Mouse (Mus musculus): Measurements from ENCODE around the gene Mvb12a.
"Not testable (repeated sequence)": the region's sequence is repeated elsewhere in the genome, so short reads cannot be mapped to it uniquely, and the experiment has no call there.

The Mvb12a gene

GRCm38 (mm10) chr8:71527162-71527870 lies 15.4 kb upstream of the Mvb12a start:
- DNase-seq (ENCODE audit: low read depth), result no peak

- DNase-seq (ENCODE audit: low read depth), result no peak
These were observed 14.2 kb upstream of the Mvb12a start for GRCm38 (mm10) chr8:71528362-71529073.

- not testable (repeated sequence) for DNase-seq (ENCODE audit: low read depth)
These were observed 11.8 kb upstream of the Mvb12a start for GRCm38 (mm10) chr8:71530735-71531467.

- DNase-seq (ENCODE audit: low read depth), result no peak
These were observed 8.4 kb upstream of the Mvb12a start for GRCm38 (mm10) chr8:71534263-71534810.

GRCm38 (mm10) chr8:71535663-71536062 lies 7.1 kb upstream of the Mvb12a start:
- DNase-seq (ENCODE audit: low read depth), result no peak

GRCm38 (mm10) chr8:71537028-71537867 lies 5.5 kb upstream of the Mvb12a start, which contains the start of gene Bst2:
Gene Bst2 (minus strand): TSS chr8:71537456.
- peak; percentile 74 for DNase-seq (ENCODE audit: low read depth)

- DNase-seq (ENCODE audit: low read depth), result no peak
These were observed 1.0 kb downstream of the Mvb12a start for GRCm38 (mm10) chr8:71543755-71544154.

- DNase-seq (ENCODE audit: low read depth), result no peak
These were observed 2.3 kb downstream of the Mvb12a start for GRCm38 (mm10) chr8:71545053-71545452.

- no peak for DNase-seq (ENCODE audit: low read depth)
These were observed 4.9 kb downstream of the Mvb12a start for GRCm38 (mm10) chr8:71547590-71547989.

GRCm38 (mm10) chr8:71550754-71551153 lies 8.0 kb downstream of the Mvb12a start:
- no peak for DNase-seq (ENCODE audit: low read depth)

GRCm38 (mm10) chr8:71552770-71553169 lies 10.0 kb downstream of the Mvb12a start:
- no peak for DNase-seq (ENCODE audit: low read depth)

- DNase-seq (ENCODE audit: low read depth), result no peak
These were observed 11.3 kb downstream of the Mvb12a start for GRCm38 (mm10) chr8:71554001-71554400.

GRCm38 (mm10) chr8:71554644-71555043 lies 11.9 kb downstream of the Mvb12a start:
- DNase-seq (ENCODE audit: low read depth), result no peak

- DNase-seq (ENCODE audit: low read depth), result no peak
These were observed 15.6 kb downstream of the Mvb12a start, which contains the start of gene Tmem221 for GRCm38 (mm10) chr8:71558071-71558957. Gene Tmem221 (minus strand): TSS chr8:71558871.

GRCm38 (mm10) chr8:71558958-71559690 lies 16.4 kb downstream of the Mvb12a start:
- no peak for DNase-seq (ENCODE audit: low read depth)

- DNase-seq (ENCODE audit: low read depth), result no peak
These were observed 17.3 kb downstream of the Mvb12a start for GRCm38 (mm10) chr8:71560071-71560470.

- DNase-seq (ENCODE audit: low read depth), result no peak
These were observed 18.0 kb downstream of the Mvb12a start for GRCm38 (mm10) chr8:71560765-71561164.

- peak; percentile 64 for DNase-seq (ENCODE audit: low read depth)
These were observed 18.7 kb downstream of the Mvb12a start for GRCm38 (mm10) chr8:71561401-71561800.

GRCm38 (mm10) chr8:71562751-71563150 lies 20.0 kb downstream of the Mvb12a start:
- no peak for DNase-seq (ENCODE audit: low read depth)

- no peak for DNase-seq (ENCODE audit: low read depth)
These were observed 21.3 kb downstream of the Mvb12a start for GRCm38 (mm10) chr8:71563992-71564391.

All from fibroblast of lung, adult 2 months (primary cell).